Mouse (Mus musculus) G1E (cell line): Measurements from ENCODE around the gene Arl6ip5.

Experiments used
- CTCF ChIP-seq: IDR thresholded peaks from 2 replicates; pipeline ENCODE4 v1.5.1; 2012; ENCODE audit warnings: low read depth, low read length, inconsistent platforms, mixed read lengths
- GATA1 ChIP-seq: IDR thresholded peaks from 2 replicates; pipeline ENCODE4 v1.6.1; 2012; ENCODE audit warnings: borderline replicate concordance, low read length, inconsistent platforms, mixed read lengths
- GATA2 ChIP-seq: IDR thresholded peaks from 2 replicates; pipeline ENCODE4 v1.6.1; 2012; ENCODE audit warnings: low read depth, low read length, inconsistent platforms, borderline replicate concordance
- POLR2AphosphoS5 ChIP-seq: IDR thresholded peaks from 2 replicates; pipeline ENCODE4 v1.6.1; 2012; ENCODE audit warnings: low read depth, low read length, inconsistent platforms; ENCODE audit not compliant: insufficient replicate concordance
- TAL1 ChIP-seq: conservative IDR thresholded peaks from 2 replicates; pipeline ENCODE4 v1.6.1; 2012; ENCODE audit warnings: low read depth, low read length, inconsistent platforms, mixed read lengths

GRCm38 (mm10) chr6:97272349-97272748 is 61.9 kb downstream of the Arl6ip5 start:
- no peak for TF ChIP-seq GATA1
- TF ChIP-seq CTCF, result no peak
- no peak for TF ChIP-seq POLR2AphosphoS5
- TF ChIP-seq TAL1, result no peak
- TF ChIP-seq GATA2, result no peak
